Mouse (Mus musculus) spleen, adult 18-20 months (tissue): ENCODE measurements around the gene Tmbim4.
A peak's percentile ranks its signal among the peaks of the same experiment; 100 is the strongest.
"Not testable (repeated sequence)": the region's sequence is repeated elsewhere in the genome, so short reads cannot be mapped to it uniquely, and the experiment has no call there.

Source experiments
- DNase-seq, 2 experiments: peaks; one replicate each; pipeline ENCODE4 v3.0.0; 2022; ENCODE audit warnings: mixed read lengths in 2 of 2

Tmbim4 gene

DNA sequence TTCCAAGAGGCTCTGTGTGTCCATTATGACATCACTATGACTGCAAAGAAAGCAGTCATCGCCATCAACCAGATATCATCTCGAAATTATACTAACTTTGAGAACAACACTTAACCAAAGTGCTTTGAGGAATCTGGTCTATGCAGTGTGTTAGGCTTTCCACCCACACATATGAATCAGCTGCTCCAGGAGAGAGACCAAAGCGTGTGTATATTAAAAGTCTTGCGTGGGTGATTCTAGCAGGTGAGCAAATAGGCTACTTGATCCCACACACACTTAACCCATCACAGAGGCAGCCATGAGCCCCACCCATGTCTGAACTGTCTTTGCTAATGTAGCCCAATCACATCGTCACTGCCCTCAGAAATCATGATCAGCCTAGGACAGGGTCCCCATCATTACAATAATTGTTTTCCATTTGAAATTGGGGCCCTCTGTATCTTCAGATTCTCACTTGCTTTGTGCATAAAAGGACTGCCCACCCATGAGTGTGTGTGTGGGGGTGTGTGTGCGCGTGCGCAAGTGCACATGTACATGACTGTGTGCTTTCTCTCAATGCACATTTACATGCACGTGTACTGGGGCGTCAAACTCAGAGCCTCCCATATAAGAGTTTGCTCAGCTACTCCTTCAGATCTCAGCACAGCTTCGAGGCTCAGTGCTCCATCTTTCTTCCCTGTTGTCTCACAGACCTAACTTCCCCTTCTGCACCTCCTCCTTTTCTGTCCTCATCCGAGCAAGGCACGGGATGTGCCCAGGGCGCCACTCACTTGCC lies 4.1 kb upstream of the Tmbim4 start:
- DNase-seq, result no peak

DNA sequence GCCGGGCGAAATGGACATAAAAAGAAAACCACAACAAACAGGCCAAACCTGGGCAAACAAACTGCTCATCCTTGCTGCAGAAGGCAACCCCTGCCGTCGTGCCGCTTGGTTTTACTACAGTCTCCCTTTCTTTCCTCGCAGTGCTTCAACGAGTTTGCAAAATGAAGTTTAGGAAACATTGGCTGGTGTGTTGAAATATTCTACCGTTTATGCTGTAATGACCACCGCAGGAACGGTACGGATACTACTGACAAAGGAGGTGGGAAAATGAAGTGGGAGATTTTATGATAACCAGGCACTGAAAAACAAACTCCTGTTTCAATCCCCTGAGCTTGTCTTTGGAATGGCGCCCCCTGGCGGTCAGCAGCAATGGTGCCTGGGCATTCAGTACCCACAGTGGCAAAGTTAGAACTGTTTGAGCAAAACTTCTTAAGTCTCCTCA lies 592 bp downstream of the Tmbim4 start, which contains the start of gene Irak3:
Gene Irak3, minus strand, starts transcription at position 170 of the 442 bp plus-strand sequence.
- peak; percentile 72 to 87 for DNase-seq

DNA sequence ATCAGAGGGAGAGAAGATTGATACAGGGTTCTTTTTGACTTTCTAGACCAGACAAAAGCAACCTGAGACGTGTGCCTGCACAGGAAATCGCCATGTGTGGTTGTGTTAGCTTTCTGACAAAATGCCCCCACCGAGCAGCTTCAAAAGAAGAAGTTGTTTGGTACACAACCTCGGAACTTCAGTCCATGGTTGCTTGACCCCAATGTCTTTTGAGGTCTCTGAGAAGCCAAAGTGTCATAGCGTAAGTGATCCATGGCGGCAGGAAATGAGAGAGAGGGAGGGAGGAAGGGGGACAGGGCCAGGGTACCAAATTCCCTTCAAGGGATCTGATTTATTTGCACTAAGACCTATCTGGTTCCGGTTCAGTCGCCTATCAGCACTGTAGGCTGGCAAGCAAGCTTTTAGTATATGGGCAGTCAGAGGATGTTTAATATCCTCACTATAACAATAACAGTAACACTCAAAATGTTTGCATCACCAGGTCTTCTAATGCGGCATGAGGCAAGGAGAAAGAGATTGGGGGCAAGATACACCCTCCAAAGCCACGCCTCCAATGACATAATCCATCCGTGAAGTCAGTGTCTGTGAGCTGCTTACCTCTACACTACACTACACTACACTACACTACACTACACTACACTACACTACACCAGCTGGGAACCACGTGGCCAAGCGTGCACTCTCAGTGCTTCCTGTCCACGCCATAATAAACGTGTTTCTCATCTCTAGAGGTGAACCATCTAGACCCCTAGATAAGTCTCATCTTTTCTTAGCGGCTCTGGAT lies 1.3 kb downstream of the Tmbim4 start:
- DNase-seq, result peak in 1 of 2 experiments; percentile 29

DNA sequence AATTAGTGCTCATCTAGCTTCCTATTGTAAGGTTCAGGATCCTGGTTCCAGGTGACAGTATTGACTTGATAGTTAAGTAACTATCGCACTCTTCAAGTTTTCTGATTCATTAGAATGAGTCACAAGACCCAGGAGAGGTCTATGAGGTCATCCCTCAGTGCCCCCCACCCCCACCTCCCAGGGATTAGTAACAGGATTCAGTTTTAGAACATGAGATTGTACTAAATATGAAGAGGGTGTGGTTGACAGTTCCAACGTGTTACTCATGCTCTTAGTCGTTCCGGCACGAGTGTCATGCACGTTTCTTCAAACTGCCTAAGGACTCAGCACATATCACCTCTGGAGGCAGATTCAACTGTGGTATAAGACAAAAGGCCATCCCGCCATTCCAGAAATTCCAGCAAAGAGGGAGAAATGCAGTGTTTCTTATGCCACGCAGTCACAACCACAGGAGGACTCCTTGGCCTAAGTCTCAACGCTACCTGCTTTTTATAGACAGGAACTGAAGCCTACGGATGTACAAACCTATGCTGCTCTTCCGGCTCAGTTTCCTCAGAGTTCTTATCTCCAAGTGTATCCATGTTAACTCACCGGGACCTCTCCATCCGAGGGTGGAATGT lies 3.3 kb downstream of the Tmbim4 start:
- no peak for DNase-seq

DNA sequence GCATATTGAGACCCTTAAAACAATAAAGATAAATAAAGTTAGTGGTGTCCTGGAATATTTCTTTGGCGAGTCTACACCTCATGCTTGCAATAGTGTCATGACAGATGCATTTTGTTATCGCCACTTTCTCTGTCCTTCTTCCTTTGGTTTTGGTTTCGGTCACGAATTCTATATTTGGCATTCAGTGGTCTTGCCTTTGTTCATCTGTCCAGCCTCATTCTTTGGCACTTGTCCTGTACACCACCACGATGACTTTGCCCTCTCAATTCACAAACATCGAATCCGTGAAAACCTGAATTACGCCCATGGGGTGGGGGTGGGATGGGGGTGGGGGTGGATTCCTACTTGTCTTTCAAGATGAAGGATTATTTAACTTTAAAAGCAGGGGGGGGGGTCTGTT lies 6.6 kb downstream of the Tmbim4 start:
- DNase-seq, result no peak

DNA sequence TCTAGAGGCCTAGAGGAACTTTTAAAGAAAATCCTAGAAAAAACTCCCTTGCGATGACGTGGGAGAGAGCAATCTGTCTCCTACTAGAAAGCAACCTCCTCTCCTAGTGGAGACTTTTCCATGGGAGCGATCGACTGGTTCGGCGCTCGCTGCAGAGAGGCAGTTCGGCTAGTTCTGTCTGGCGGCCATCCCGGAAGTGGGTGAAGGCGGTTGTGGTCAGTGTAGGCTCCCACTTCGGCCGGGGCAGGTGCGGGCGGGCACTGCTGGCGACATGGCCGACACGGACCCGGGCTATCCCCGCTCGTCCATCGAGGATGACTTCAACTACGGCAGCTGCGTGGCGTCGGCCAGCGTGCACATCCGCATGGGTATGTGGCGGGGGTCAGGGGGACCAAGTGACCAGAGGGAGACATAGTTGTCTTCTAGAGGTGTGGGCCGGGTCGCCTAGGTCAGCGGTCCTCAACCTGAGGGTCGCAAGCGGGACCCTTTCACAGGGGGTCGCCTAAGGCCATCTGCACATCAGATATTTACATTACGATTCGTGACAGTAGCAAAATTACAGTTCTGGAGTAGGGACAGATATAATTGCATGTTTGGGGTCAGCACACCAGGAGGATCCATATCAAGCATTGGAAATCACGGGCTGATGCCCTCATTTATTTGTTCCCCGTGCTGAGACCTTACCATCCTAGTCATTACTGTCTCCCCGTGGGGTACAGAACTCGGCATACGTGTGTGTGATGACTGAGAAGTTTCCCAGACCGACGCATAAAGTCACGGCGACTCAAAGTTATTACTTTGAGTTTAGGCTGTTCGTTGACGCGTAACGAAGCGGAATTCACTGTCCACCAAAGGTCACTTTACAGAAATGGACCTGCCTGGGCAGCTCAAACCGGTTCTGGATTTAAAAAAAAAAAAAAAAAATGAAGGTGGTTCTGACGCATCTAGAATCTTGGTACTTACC lies 7.5 kb downstream of the Tmbim4 start:
- DNase-seq, result peak; percentile 56 to 68

DNA sequence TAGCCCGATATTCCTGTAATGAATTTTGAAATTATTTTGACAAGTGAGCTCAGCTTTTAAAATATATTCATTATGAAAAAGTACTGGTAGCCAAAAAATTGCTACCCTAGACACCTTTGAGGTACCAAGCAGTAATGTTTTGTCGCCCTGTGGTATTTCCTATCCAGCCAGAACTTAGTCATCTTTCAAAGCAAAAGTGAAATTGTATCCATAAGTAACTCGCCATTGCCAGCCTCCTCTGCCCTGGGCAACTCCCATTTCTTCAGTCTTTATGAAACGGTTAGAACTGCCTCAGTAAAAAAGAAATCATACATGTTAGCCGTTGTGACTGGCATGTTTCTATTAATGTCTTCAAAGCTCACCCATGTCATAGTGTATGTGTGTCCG lies 8.1 kb downstream of the Tmbim4 start:
- no peak for DNase-seq

DNA sequence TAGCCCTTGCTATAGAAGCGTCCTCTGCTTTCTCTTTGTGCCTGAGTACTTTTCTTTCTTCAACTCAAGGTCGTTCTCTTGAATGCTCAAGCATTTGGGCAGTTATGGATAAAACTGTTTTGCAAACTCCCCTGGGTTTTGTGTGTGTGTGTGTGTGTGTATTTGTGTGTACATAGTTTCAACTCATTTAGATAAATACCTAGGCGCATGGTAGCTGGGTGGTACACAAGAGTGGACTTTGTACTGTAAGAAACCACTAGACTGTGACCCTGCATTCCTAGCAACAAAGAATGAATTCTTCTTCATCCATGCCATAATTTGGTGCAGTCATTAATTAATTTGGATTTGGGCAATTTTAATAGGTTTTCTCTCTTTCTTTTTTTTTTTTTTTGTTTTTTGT lies 8.7 kb downstream of the Tmbim4 start:
- DNase-seq, result no peak

DNA sequence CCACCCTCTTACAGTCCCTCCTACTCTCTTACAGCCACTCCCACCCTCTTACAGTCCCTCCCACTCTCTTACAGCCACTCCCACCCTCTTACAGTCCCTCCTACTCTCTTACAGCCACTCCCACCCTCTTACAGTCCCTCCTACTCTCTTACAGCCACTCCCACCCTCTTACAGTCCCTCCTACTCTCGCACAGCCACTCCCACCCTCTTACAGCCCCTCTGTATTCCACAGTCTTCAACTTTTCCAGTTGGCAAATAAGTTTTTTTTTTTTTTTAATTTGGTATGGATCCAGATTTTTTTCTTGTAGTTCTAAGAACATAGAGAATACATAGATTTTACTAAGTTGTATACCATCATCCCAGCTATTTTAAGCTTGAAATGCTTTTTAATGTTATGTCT lies 15.7 kb downstream of the Tmbim4 start:
- not testable (repeated sequence) for DNase-seq

DNA sequence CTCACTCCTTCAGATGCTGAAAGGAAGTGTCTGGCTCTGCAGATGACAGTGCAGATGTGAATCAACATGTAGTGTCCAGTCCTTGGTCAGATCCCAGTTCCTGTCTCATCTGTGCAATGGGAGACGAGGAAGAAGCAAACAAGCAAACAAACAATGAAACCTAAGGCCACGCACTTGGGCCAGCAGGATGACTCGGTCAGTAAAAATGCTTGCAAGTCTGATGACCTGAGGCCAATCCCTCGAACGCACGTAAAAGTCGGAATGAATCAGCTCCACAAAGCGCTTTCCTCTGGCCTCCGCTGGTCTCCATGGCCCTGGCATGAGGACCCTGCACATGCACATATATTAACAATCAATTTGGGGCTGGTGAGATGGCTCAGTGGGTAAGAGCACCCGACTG lies 17.6 kb downstream of the Tmbim4 start:
- DNase-seq, result no peak

DNA sequence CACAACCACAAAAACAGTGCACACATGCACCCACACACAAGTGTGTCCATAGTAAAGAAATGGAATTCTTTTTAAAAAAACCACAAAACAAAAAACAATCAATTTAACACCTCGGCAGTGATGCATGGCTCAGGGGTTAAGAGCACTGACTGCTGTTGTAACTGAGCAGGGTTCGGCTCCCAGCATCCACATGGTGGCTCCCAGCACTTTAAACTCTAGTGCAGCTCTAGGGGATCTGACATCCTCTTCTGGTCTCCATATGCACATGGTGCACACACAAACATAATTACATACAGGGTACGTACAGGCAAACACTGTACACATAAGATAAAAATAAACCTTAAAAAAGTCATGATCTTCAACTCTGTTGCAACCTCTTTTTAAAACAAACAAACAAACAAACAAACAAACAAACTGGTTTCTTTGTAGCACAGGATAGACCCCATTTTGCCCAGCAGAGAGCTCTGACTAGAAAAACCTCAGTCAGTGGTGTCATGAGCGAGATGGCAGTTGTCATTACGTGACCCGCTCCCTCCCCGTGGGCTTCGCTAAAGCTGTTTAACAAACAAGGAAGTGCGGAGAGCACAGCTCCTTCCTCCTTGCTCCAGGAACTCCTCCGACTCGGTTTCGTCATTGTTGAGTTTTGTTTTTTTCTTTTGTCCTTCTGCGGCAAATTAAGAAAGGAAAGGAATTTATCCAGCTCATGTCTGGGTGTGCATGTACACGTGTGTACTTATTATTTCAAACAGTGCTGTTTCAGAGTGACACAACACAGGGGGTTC lies 18.4 kb downstream of the Tmbim4 start:
- peak in 1 of 2 experiments; percentile 20 for DNase-seq

DNA sequence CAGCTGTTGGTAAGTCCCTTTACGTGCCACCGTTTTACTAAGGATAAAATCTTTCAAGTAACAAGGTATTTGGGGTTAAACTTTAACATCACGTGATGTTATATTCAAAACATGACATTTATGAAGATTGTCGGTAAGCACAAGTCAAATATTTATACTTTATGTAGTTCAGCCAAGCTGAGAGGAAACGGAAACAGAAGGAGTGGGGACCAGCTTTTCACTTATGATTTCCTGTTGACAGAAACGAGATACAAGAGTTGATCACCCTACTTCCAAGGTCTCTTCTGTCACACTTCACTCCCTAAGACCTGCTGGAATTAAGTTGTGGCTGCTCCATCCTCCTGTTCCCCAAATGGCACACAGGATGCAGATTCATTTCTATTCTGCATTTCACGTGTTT lies 19.4 kb downstream of the Tmbim4 start:
- DNase-seq, result no peak

DNA sequence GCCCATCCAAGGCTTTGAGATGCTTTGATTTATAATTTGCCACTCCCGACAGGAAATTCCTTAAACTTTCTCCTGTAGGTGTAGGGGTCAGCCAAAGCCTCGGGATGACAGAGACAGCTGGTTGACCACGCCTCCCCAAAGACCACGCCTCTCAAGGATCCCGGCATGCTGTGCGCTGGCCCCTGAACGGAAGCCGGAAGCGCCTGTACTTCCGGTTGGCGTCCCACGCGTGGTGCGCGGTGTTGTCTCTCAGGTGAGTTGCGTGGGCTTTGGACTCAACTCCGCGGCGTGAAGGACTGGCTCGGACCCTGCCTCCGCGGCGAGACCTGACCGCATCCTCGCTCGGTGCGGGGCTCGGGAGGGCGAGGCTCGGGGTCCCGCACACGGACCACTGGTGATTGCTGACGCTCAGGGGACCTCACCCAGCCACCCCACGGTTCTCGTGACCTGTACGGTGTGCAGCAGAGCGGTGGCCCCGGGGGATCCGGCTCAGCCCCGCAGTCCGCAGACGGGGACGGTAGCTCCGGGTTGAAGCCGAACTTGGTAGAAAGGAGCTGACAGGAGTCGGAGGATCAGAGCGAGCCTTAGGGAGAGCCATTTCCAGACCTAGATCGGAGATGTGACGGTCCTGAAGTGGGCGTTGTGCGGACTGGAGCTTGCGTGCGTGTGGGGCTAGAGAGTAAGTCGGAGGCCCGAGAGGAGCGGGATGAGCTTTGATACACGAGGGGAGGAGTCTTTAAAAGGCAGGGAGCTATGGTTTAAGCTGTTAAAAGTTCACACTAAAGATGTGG lies 25.7 kb downstream of the Tmbim4 start, which contains the start of gene Llph:
Gene Llph, plus strand, starts transcription at position 200 of the 791 bp plus-strand sequence.
- DNase-seq, result peak; percentile 74 to 86

DNA sequence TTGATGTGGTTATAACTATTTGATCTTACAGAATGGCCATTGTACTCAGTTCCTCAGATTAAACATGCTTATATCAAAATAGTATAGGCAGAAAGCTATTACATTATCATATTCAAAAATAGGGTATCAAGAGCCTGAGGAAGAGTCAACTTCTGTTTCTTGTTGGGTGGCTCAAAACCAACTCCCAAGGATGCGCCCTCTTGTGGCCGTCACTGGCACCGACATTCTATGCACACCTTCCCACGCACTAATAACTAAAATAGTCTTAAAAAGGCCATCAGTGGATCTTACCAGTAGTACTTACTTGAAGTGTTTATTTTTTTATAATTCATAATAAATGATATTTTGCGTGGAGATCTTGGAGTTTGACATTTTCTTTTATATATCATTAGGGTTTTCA lies 30.3 kb downstream of the Tmbim4 start:
- DNase-seq, result peak; percentile 62 to 81

DNA sequence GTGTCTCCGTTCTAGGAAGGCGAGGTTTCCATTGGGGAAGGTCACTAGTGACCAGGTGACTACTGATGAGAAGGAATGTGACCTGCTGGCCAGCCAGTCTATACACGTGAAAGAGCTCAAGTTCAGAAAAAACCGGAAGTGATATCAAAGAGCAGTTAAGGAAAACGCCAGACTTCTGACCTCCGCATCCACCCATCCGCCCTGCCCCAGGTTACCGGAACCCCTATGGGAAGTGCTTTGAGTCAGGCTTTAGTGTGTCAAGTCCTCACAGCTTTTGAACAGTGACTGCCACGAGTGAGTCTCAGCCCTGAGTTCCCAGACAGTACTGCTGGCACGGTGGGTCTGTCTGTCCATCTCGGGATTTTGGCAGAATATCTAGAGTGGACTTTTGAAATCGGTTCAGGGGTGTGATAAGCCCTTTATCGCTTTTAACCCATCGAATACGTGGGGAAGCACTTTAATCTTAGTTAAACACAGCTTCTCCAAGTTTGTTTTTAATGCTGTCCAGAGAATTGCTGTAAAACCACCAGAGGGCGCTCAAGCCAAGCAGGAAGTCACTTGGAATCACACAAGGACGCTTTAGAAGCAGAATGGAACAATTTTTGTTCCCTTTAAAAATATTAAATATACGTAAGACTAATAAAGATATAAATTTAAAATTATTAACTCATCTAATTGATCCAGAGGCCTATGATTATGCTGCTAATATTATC lies 32.4 kb downstream of the Tmbim4 start:
- peak in 1 of 2 experiments; percentile 44 for DNase-seq

DNA sequence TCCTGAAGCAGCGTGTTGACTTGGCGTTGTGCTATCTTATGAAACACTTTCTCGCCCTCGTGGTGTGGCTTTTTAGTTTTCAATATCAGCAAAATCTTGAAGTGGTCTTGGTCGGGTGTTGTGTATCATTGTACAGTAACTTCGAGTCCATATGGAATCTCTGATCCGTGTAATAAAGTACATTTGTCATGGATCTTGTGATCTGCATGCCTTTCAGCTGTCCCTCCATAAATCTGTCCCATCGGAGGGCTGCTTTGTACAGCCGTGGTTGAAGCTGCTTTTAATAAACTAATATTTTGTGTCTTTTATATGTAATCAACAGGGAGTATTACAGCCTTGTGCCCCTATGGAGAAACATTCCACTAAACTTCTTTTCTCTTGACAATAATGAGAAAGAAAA lies 35.5 kb downstream of the Tmbim4 start:
- no peak for DNase-seq

DNA sequence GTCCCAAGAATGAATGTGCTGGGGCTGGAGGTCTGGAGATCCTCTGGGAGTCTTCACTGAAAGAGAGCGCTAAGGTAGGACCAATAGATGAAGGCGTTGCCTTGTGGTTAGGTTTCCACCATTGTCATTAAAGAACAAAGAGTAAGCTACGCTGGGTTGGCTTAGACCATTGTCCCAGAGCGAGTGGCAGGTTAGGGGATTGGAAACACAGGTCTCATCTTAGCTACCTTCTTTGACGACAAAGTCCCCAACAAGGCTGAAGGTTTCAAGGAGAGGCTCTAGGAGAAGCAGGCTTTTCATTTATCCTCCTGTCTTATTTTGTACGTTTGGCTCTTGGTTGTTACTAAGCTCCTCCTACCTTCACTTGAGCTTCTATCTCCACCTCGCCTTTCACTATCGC lies 36.9 kb downstream of the Tmbim4 start:
- DNase-seq, result no peak

DNA sequence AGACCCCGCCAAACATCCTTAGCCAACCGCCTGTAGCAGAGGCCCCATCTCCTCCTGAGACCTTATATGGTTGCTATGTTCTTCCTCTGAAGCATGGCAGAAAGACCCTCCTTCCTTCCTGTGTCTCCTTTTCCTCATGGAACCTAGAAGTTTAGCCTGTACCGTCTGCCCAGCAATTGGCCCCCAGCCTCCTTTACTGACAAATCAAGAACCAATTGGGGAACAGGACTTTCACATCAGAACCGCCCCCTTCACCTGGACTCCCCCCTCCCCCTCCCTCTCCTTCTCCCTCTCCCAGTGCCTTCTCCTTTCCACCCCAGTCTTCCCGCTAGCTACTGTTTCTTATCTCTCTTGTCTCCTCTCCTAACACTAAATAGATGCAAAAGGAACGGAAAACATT lies 38.1 kb downstream of the Tmbim4 start:
- no peak for DNase-seq

DNA sequence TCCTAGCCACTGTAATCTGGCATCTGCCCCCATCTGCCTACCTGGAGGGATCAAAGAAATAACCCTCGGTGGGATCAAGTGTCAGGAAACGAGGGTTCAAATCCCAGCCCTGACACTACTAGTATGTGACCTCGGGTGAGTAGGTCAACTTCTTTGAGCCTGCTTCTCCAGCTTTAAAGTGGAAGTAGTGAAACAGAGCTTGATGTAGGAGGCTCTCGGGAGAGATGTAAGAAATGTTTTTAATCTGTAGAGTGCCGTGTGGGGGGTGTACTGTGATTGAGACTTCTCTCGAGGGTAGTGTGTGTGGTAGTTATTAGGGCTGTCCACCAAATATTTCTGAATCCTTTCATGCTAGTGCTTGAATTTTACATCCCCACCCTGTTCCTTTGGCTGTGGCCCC lies 41.0 kb downstream of the Tmbim4 start:
- no peak for DNase-seq

DNA sequence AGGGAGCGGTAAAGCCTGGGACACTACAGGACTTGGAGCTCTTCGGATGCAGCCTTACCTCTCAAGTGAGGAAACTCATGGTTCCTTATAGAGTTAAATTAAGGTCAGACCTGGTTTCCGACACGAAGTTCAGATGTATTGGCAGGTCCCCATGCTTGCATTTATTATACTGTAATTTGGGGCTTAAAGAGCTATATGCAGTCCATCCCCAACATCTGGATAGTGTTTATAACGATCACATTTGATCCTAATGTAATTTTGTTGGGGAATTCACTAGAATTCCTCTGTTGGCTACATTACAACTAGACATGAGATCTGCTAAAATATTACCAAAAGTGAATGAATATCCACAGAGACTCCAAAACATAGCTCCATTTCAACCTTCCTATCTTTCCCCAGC lies 44.3 kb downstream of the Tmbim4 start:
- DNase-seq, result no peak
